Mouse (Mus musculus) small intestine, adult 2 months (tissue): ENCODE measurements around the gene Zfp408.

Experiments used
- CTCF ChIP-seq: fragments of 200-500 bp; IDR thresholded peaks from 2 replicates; pipeline ENCODE4 v1.5.1; 2012; ENCODE audit warnings: low read depth, mild to moderate bottlenecking, control low read depth, inconsistent platforms, low read length, moderate library complexity, mixed read lengths; ENCODE audit not compliant: insufficient replicate concordance, insufficient read length; ENCODE audit errors: extremely low read depth
- POLR2A ChIP-seq: fragments of 200-500 bp; IDR thresholded peaks from 2 replicates; pipeline ENCODE4 v1.6.1; 2012; ENCODE audit warnings: low read depth, mild to moderate bottlenecking, control low read depth, inconsistent platforms, low read length, moderate library complexity

GRCm38 (mm10) chr2:91602389-91602788 lies 47.2 kb downstream of the Zfp408 start:
- TF ChIP-seq CTCF (no peak), POLR2A (no peak)
